Mouse (Mus musculus) forebrain, postnatal 0 days (tissue): ENCODE measurements around the gene Aldh1a2. TPM values are rescaled to one million over a fixed set of nuclear protein-coding genes. Genes with fewer than 3 reads are reported as not detected.

ENCODE experiments used
- ATAC-seq: fragments of 200-750 bp; cut with Nextera tagmentation; 2 replicates; pipeline ENCODE4 v1.8.0; 2017; ENCODE audit warnings: mild to moderate bottlenecking, moderate library complexity
- DNase-seq: peaks from one replicate; pipeline ENCODE4 v3.0.0-alpha.2; 2015
- H3K27ac ChIP-seq: fragments of 300-500 bp; sonication (generic); 2 replicates; pipeline ENCODE4 v1.5.1; 2014; ENCODE audit warnings: low read depth, mild to moderate bottlenecking, antibody characterized with exemption, low read length, moderate library complexity, mixed read lengths
- H3K27me3 ChIP-seq: fragments of 300-500 bp; sonication (generic); 2 replicates; pipeline ENCODE4 v1.6.1; 2014; ENCODE audit warnings: mild to moderate bottlenecking, low read length, mixed read lengths; ENCODE audit not compliant: insufficient read depth
- H3K36me3 ChIP-seq: fragments of 300-500 bp; sonication (generic); 2 replicates; pipeline ENCODE4 v1.6.1; 2014; ENCODE audit warnings: mild to moderate bottlenecking, moderate library complexity; ENCODE audit not compliant: insufficient read depth
- H3K4me1 ChIP-seq: fragments of 300-500 bp; sonication (generic); 2 replicates; pipeline ENCODE4 v1.6.1; 2014; ENCODE audit warnings: antibody characterized with exemption; ENCODE audit not compliant: insufficient read depth
- H3K4me2 ChIP-seq: fragments of 300-500 bp; sonication (generic); 2 replicates; pipeline ENCODE4 v1.6.1; 2014; ENCODE audit warnings: low read depth, mild to moderate bottlenecking, moderate library complexity
- H3K4me3 ChIP-seq: fragments of 300-500 bp; sonication (generic); 2 replicates; pipeline ENCODE4 v1.5.1; 2014; ENCODE audit warnings: low read depth, low read length, mixed read lengths
- H3K9ac ChIP-seq: fragments of 300-500 bp; sonication (generic); 2 replicates; pipeline ENCODE4 v1.6.1; 2014; ENCODE audit warnings: mild to moderate bottlenecking
- H3K9me3 ChIP-seq: fragments of 300-500 bp; sonication (generic); 2 replicates; pipeline ENCODE4 v1.6.1; 2016; ENCODE audit warnings: low read length
- CTCF ChIP-seq: sonication (generic); IDR thresholded peaks from 2 replicates; pipeline ENCODE4 v1.5.1; 2016; ENCODE audit warnings: antibody characterized with exemption, control low read depth, low read depth
- WGBS: fragments of 180-500 bp; shearing (Covaris S2); extraction: QIAGEN DNeasy Blood & Tissue Kit; methylation state at CpG from one replicate; pipeline ENCODE4 v1.1.7; 2014; 5-methylcytosine and 5-hydroxymethylcytosine counted together
- polyA plus RNA-seq: library from polyadenylated mRNA; unstranded; fragments of >200 nt; fragmentation: Nextera tagmentation; extraction: Ambion mirVana; gene quantifications from 2 replicates; pipeline ENCODE4 v1.2.1, GENCODE M21; 2015
- total RNA-seq: library from RNA; depleted of rRNA; stranded (reverse); fragments of >200 nt; gene quantifications from 2 replicates; pipeline ENCODE4 v1.2.3, GENCODE M21; 2014

Aldh1a2 gene
- total and polyA plus RNA-seq, 2 experiments from 2014 or later, result 22.9 to 26.9 TPM

DNA sequence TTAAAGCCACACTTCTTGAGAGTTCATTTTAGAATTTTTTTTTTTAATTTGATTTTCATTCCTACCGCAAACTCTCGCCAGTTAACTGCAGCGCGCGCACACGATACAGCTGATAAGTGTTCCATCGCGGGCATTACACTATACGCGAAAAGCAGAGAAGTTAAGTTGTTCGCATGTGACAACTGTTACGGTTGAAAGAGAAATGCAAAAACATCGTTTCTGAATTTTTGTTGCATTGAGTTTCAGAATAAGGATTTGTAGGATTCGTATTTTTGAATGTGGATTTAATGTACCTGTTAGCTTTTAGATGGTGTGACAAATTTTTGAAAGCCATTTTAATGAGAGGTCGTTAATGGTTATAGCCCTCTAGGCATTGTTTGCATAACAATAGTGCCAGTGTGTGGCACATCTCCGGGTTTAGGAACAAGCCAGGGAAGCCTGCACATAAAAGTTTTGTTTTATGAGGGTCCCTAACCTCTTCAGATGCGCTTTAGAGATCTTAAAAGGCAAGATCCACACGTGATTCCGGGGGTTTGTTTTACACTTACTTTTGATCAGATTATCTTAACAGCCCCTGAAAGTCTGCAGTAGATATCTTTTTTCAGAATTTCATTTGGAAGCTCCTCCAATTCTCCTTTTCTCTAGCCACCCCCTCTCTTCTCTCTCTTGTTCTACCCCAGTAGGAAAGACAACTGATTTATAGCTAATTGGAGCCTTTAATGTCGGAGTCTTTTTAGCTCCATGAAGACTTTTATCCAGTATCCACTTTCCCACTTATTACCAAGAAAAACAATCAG is 1.6 kb downstream of the Aldh1a2 start:
- no peaks in the 10 kb centered on the region for H3K9me3 ChIP-seq
- no peak overlapping the region for H3K9ac ChIP-seq
- no peaks in the 10 kb centered on the region for H3K4me1 ChIP-seq
- H3K36me3 ChIP-seq, result no peaks in the 10 kb centered on the region
- H3K4me3 ChIP-seq, result no peak overlapping the region
- no peak for TF ChIP-seq CTCF
- DNase-seq (peak; percentile 79), ATAC-seq (no peak)
- H3K27ac ChIP-seq, result no peak overlapping the region
- WGBS, result 3% methylated on average over 20 of the region's 20 CpGs
- peaks cover 56% of the 10 kb centered on the region for H3K27me3 ChIP-seq
- no peak overlapping the region for H3K4me2 ChIP-seq

DNA sequence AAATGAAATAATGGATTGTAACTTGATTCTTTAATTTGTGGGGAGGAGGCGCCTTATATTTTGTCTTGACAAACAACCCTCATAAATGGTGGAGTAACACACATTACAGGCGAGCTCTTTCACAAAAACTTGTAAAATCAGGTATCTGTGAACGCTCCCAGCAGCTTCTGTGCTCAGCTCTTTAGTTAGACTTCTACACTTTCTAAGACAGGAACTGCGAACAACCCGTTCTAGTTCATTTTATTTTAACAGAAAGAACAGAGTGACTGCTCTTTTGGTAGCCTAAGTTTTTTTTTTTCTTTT is 2.2 kb downstream of the Aldh1a2 start:
- Histone ChIP-seq H3K36me3 (no peaks in the 10 kb centered on the region), H3K4me3 (no peak overlapping the region), H3K27ac (no peak overlapping the region), H3K27me3 (peaks cover 56% of the 10 kb centered on the region), H3K9ac (no peak overlapping the region), H3K4me2 (no peak overlapping the region), H3K9me3 (no peaks in the 10 kb centered on the region), H3K4me1 (no peaks in the 10 kb centered on the region)
- 8% methylated on average over 5 of the region's 5 CpGs for WGBS
- no peak for ATAC-seq
- DNase-seq, result peak; percentile 58
- no peak for TF ChIP-seq CTCF

DNA sequence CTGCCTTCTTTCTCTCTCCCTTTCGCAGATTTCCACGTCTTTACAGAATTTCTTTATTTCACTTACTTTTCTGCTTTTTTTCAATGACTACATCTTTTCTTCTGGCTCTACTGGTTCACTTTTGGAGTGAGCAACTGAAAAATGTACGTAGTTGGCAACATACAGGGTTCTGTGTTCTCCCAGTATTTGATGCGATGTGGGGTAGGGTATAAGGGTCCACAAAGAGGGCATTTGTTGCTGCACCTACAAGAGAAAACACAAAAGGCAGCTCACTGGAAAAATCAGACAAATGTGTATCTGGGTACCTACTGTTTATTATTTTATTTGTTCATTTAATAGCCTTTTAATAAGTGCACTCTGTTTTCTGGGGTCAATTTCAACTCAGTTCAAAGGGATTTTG is 3.6 kb downstream of the Aldh1a2 start:
- Histone ChIP-seq H3K4me2 (no peak overlapping the region), H3K36me3 (no peaks in the 10 kb centered on the region), H3K4me3 (no peak overlapping the region), H3K9ac (no peak overlapping the region), H3K9me3 (no peaks in the 10 kb centered on the region), H3K27ac (no peak overlapping the region), H3K4me1 (no peaks in the 10 kb centered on the region), H3K27me3 (peaks cover 42% of the 10 kb centered on the region)
- 64% methylated on average over 4 of the region's 4 CpGs for WGBS
- no peak for TF ChIP-seq CTCF
- ATAC-seq (no peak), DNase-seq (no peak)

DNA sequence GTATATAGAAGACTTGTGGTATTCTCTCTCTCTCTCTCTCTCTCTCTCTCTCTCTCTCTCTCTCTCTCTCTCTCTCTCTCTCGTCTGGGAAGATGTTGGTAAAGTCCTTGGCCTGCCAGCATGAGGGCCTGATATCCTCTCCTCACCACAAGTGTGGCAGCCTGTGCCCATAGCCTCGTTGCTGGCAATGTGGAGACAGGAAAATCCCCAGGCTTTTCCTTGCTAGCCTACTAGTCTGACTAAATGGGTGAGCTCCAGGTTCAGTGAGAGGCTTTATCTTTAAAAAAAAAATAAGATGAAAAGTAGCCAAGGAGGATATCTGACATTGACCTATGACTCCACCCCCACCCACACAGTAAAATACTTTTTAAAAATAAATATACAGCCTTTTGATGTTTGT is 4.8 kb downstream of the Aldh1a2 start:
- no peak overlapping the region for H3K27ac ChIP-seq
- no peak overlapping the region for H3K4me2 ChIP-seq
- no peak for DNase-seq
- no peak for TF ChIP-seq CTCF
- 39% methylated on average over 2 of the region's 2 CpGs for WGBS
- peaks cover 30% of the 10 kb centered on the region for H3K27me3 ChIP-seq
- no peak overlapping the region for H3K4me3 ChIP-seq
- no peak overlapping the region for H3K9ac ChIP-seq
- no peaks in the 10 kb centered on the region for H3K36me3 ChIP-seq
- H3K9me3 ChIP-seq, result no peaks in the 10 kb centered on the region
- H3K4me1 ChIP-seq, result no peaks in the 10 kb centered on the region
- no peak for ATAC-seq

DNA sequence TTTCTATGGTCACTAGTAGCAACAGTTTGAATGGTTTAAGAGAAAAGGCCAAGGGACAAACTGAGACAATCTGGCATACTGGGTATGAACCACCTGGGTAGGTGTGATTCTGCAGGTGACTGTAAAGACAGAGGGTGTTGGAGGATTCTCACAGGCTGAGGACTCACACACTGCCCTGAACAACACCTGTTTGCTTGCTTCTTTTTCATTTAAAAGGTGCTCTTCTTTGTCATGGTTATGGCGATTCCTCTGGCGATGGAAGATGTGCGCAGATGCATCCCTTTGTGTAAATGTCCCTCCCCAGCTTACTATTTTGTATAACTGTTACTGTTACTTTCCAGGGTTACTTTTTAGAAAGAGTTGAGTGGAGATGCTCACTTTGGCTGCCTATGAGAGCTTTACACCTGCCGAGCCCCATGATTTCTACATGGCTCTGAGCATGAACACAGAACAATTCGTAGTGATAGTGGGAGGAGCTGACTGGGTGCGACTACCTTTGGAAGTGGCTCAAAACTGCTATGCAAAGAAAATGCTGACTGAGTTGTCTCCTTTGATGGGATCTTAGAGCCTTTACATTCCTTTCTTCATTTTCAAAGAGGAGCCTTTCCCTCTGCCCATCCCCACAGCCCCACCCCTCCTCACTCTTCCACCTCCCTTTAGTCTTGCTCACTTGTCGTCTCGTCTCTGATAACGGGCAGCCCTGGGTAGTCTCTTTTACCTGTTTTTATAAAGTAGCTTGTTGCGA is 11.8 kb downstream of the Aldh1a2 start:
- 29% methylated on average over 10 of the region's 10 CpGs for WGBS
- H3K27ac ChIP-seq, result no peak overlapping the region

DNA sequence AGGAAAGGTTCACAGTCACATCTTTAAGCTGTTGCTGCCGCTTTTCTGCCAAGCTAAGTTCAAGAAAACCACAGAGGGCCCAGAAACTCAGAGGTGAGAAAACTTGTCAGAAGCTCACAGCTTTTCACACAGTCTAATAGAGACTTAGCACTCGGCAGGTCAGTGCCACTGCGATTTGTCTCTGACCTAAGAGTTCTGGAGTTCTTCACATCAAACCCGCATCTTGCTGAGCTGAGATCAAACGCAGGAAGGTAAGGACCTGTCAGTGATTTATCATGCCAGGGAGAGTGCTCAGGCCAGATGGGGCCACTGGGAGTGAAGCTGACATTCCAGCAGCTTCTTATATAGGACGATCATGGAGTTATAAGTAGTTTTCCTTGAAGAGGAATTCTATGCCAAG is 14.4 kb downstream of the Aldh1a2 start:
- no peak for DNase-seq
- peaks cover 18% of the 10 kb centered on the region for H3K27me3 ChIP-seq
- no peak overlapping the region for H3K9ac ChIP-seq
- TF ChIP-seq CTCF, result no peak
- no peaks in the 10 kb centered on the region for H3K4me1 ChIP-seq
- H3K9me3 ChIP-seq, result no peaks in the 10 kb centered on the region
- no peak for ATAC-seq
- no peak overlapping the region for H3K4me3 ChIP-seq
- H3K4me2 ChIP-seq, result no peak overlapping the region
- WGBS, result 33% methylated on average over 6 of the region's 6 CpGs
- no peak overlapping the region for H3K27ac ChIP-seq
- no peaks in the 10 kb centered on the region for H3K36me3 ChIP-seq

More for the DNA sequence above, 11.8 kb downstream of the Aldh1a2 start:
- Histone ChIP-seq H3K4me2 (no peak overlapping the region), H3K9me3 (no peaks in the 10 kb centered on the region), H3K9ac (no peak overlapping the region), H3K4me3 (no peak overlapping the region), H3K27me3 (peaks cover 18% of the 10 kb centered on the region), H3K36me3 (no peaks in the 10 kb centered on the region), H3K4me1 (no peaks in the 10 kb centered on the region)
- ATAC-seq (no peak), DNase-seq (no peak)
- TF ChIP-seq CTCF, result no peak

DNA sequence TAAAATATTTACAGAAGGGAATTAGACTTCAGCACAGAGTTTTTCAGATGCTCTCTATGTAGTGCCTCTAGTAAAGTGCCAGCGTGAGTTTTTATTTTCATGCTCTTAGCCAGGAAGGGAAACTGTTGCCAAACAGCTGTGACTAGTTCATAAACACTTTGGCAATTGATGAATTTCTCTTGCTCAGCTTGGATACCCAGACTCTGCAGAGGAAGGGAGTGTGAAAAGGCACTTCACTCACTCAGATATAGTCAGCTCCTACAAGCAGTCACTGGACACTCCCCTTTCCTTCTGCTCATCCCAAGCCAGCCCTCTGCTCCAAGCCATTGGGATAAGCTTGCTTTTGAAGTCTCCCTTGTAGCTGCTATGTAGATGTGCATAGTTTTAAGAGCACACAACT is 21.0 kb downstream of the Aldh1a2 start:
- Histone ChIP-seq H3K27me3 (no peaks in the 10 kb centered on the region), H3K9ac (no peak overlapping the region), H3K36me3 (no peaks in the 10 kb centered on the region), H3K4me1 (no peaks in the 10 kb centered on the region), H3K27ac (no peak overlapping the region), H3K9me3 (no peaks in the 10 kb centered on the region), H3K4me3 (no peak overlapping the region), H3K4me2 (no peak overlapping the region)
- ATAC-seq, result peak; percentile 38; the same call in 1 of the 2 replicates
- WGBS, result 62% methylated on average over 1 of the region's 1 CpGs
- no peak for TF ChIP-seq CTCF
- no peak for DNase-seq
